Mouse (Mus musculus): ENCODE results near the gene She. TPM values are rescaled to one million over a fixed set of nuclear protein-coding genes. Genes with fewer than 3 reads are reported as not detected.
A peak's percentile ranks its signal among the peaks of the same experiment; 100 is the strongest.

Gene She
- polyA plus RNA-seq, 1 experiment from 2014 or later = 3.6 TPM

GRCm38 (mm10) chr3:89800774-89801506 lies 30.2 kb upstream of the She start:
- 65% methylated on average over 5 of the region's 5 CpGs for WGBS
- no peak for ATAC-seq (ENCODE audit: insufficient read depth, low FRiP score, low read depth)

DNA sequence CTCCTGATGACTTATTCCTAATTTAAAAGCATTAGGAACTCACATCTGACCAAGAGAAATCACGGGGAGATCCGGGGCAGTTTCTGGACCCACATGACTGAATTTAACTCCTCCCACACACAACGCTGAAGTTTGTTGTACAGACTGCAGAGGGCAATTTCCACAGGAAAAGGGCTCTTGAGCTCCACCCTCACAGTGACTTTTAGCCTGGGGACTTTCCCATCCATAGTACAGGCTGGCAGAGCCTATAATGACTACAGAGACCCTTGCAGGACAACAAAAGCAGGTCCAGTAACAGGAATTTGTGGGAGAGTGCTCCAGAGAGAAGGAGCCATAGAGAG lies 29.7 kb upstream of the She start:
- no peak; the same call in 1 of the 2 replicates for ATAC-seq (ENCODE audit: insufficient read depth, low FRiP score, low read depth)
- H3K4me2 ChIP-seq = no peak overlapping the region
- H3K27ac ChIP-seq = no peak overlapping the region
- H3K9ac ChIP-seq = no peak overlapping the region
- H3K4me3 ChIP-seq (replicated peaks) = no peak overlapping the region
- no peaks in the 10 kb centered on the region for H3K36me3 ChIP-seq
- H3K4me1 ChIP-seq = peaks cover 3% of the 10 kb centered on the region
- no peaks in the 10 kb centered on the region for H3K9me3 ChIP-seq
- WGBS = 15% methylated on average over 3 of the region's 3 CpGs
- no peaks in the 10 kb centered on the region for H3K27me3 ChIP-seq (replicated peaks)

More at GRCm38 (mm10) chr3:89800774-89801506, 30.2 kb upstream of the She start:
- Histone ChIP-seq H3K4me1 (peaks cover 3% of the 10 kb centered on the region), H3K36me3 (no peaks in the 10 kb centered on the region), H3K4me2 (no peak overlapping the region), H3K9me3 (no peaks in the 10 kb centered on the region), H3K4me3 (replicated peaks) (no peak overlapping the region), H3K27ac (no peak overlapping the region), H3K27me3 (replicated peaks) (no peaks in the 10 kb centered on the region), H3K9ac (no peak overlapping the region)

GRCm38 (mm10) chr3:89802876-89803275 lies 28.3 kb upstream of the She start:
- Histone ChIP-seq H3K4me1 (peaks cover 3% of the 10 kb centered on the region), H3K36me3 (no peaks in the 10 kb centered on the region), H3K27ac (no peak overlapping the region), H3K4me3 (replicated peaks) (no peak overlapping the region), H3K9me3 (no peaks in the 10 kb centered on the region), H3K27me3 (replicated peaks) (no peaks in the 10 kb centered on the region), H3K4me2 (no peak overlapping the region), H3K9ac (no peak overlapping the region)
- no peak for ATAC-seq (ENCODE audit: insufficient read depth, low FRiP score, low read depth)
- WGBS = 77% methylated on average over 15 of the region's 15 CpGs

- Histone ChIP-seq H3K4me3 (replicated peaks) (no peak overlapping the region), H3K9ac (no peak overlapping the region), H3K9me3 (no peaks in the 10 kb centered on the region), H3K27ac (no peak overlapping the region), H3K27me3 (replicated peaks) (no peaks in the 10 kb centered on the region), H3K36me3 (no peaks in the 10 kb centered on the region), H3K4me2 (no peak overlapping the region), H3K4me1 (no peaks in the 10 kb centered on the region; the same call in 1 of the 2 replicates)
- 60% methylated on average over 4 of the region's 4 CpGs for WGBS
- ATAC-seq (ENCODE audit: insufficient read depth, low FRiP score, low read depth) = no peak
Measured at GRCm38 (mm10) chr3:89805179-89805578, 26.0 kb upstream of the She start.

- Histone ChIP-seq H3K27ac (no peak overlapping the region), H3K9ac (no peak overlapping the region), H3K4me1 (no peaks in the 10 kb centered on the region; the same call in 1 of the 2 replicates), H3K9me3 (no peaks in the 10 kb centered on the region), H3K27me3 (replicated peaks) (no peaks in the 10 kb centered on the region), H3K4me3 (replicated peaks) (no peak overlapping the region), H3K4me2 (no peak overlapping the region), H3K36me3 (no peaks in the 10 kb centered on the region)
- 90% methylated on average over 2 of the region's 2 CpGs for WGBS
- ATAC-seq (ENCODE audit: insufficient read depth, low FRiP score, low read depth) = no peak
Measured at GRCm38 (mm10) chr3:89806751-89807150, 24.4 kb upstream of the She start.

DNA sequence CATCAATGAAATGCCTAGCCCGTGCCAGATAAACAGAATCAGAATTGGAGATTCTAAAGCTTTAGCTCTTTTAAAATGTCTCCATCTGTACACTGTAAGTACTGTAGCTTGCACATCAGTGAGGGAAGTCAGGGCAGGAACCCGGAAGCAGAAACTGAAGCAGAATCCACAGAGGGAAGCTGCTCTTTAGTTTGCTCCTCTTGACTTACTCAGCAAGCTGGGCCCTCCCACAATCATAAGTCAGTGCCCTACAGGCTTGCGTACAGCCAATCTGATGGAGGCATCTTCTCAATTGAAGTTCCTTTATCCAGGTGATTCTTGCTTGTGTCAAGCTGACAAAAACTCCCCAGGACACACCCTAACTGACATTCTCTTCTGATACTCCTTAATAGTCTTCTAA lies 24.0 kb upstream of the She start:
- H3K9me3 ChIP-seq = no peaks in the 10 kb centered on the region
- no peaks in the 10 kb centered on the region for H3K4me1 ChIP-seq
- no peak overlapping the region for H3K4me3 ChIP-seq (replicated peaks)
- H3K4me2 ChIP-seq = no peak overlapping the region
- H3K9ac ChIP-seq = no peak overlapping the region
- H3K36me3 ChIP-seq = no peaks in the 10 kb centered on the region
- no peak for ATAC-seq (ENCODE audit: insufficient read depth, low FRiP score, low read depth)
- H3K27me3 ChIP-seq (replicated peaks) = no peaks in the 10 kb centered on the region
- peak overlapping the region; percentile 40; the same call in 1 of the 2 replicates for H3K27ac ChIP-seq
- WGBS = 89% methylated on average over 3 of the region's 3 CpGs

DNA sequence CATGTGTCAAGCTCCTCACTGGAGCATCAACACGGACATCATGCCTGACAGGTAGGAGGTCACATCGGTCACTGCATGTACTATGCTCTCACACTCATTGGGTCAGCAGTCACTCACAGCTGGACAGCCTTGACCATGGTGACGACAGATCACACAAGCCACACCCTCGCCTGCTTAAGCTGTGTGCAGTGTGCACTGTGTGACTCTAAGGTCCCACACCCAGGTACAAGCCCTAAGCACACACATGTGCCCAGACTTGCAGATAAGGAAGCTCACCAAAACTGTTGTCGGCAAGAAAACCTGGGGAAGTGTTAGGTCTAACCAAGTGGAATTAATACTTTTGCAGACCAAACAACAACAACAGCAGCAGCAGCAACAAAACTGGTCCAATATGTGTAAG lies 23.3 kb upstream of the She start:
- Histone ChIP-seq H3K4me3 (replicated peaks) (no peak overlapping the region), H3K36me3 (no peaks in the 10 kb centered on the region), H3K9ac (no peak overlapping the region), H3K9me3 (no peaks in the 10 kb centered on the region), H3K27ac (peak overlapping the region; percentile 70), H3K27me3 (replicated peaks) (no peaks in the 10 kb centered on the region), H3K4me2 (no peak overlapping the region), H3K4me1 (no peaks in the 10 kb centered on the region)
- ATAC-seq (ENCODE audit: insufficient read depth, low FRiP score, low read depth) = peak; percentile 93
- 62% methylated on average over 5 of the region's 5 CpGs for WGBS

DNA sequence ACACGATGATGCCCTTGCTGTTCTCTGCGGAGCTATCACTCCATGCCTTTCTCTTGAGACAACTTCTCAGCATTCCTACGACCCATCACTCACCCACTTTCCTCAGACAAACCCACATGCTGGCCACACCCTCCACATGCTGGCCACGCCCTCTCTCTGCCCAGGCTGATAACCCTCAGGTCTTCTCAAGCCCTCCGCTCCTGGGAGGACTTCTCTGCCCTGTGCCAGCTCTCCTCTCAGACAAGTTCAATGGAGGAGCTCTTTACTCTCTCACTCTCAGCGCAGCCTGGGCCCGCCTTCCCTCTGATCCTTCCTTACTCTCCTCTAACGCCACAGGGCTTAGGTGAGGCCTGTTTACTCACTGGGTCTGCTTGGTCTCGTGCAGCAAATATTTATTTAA lies 22.5 kb upstream of the She start:
- WGBS = 41% methylated on average over 9 of the region's 9 CpGs

DNA sequence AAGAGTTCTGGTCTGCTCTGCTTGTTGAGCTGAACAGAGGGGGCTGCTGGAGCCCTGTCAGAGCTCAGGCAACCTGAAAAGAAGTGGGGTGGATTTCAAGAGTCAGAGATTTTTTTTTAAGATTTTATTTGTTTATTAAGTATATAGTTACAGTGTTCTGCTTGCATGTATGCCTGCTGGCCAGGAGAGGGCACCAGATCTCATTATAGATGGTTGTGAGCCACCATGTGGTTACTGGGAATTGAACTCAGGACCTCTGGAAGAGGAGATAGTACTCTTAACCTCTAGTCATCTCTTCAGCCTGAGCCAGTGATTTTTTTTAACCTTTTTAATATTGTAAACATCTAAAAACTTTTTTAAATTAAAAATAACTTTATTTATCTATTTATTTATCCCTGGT lies 20.3 kb upstream of the She start:
- ATAC-seq (ENCODE audit: insufficient read depth, low FRiP score, low read depth) = no peak
- no peaks in the 10 kb centered on the region for H3K27me3 ChIP-seq (replicated peaks)
- no peaks in the 10 kb centered on the region for H3K36me3 ChIP-seq
- no peak overlapping the region for H3K9ac ChIP-seq
- H3K27ac ChIP-seq = no peak overlapping the region
- no peak overlapping the region for H3K4me2 ChIP-seq
- no peak overlapping the region for H3K4me3 ChIP-seq (replicated peaks)
- H3K9me3 ChIP-seq = no peaks in the 10 kb centered on the region
- H3K4me1 ChIP-seq = no peaks in the 10 kb centered on the region

More for the DNA sequence above, 22.5 kb upstream of the She start:
- Histone ChIP-seq H3K36me3 (no peaks in the 10 kb centered on the region), H3K4me1 (no peaks in the 10 kb centered on the region), H3K4me3 (replicated peaks) (no peak overlapping the region), H3K27me3 (replicated peaks) (no peaks in the 10 kb centered on the region), H3K9me3 (no peaks in the 10 kb centered on the region), H3K9ac (no peak overlapping the region), H3K27ac (peak overlapping the region; percentile 70), H3K4me2 (no peak overlapping the region)
- ATAC-seq (ENCODE audit: insufficient read depth, low FRiP score, low read depth) = peak; percentile 89

DNA sequence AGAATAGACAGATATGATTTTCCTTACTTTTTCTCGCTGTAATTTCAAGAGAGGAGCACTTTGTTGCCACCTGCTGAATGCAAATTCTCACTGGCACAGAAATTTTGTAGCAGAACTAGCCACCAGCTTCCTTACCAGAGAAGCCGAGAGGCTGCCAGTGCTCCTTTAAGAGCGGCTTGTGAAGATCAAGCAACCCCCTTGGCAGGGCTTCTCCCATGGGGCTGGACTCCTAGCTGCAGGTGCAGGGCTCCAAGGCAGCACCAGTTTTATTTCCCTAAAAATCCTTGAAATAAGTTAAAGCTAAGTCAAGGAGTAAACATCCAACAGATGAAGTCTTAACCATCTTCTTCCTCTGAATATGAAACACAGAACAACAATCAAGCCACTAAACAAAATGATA lies 19.0 kb upstream of the She start:
- Histone ChIP-seq H3K9me3 (no peaks in the 10 kb centered on the region), H3K36me3 (no peaks in the 10 kb centered on the region), H3K4me1 (no peaks in the 10 kb centered on the region), H3K27ac (no peak overlapping the region), H3K9ac (no peak overlapping the region), H3K4me3 (replicated peaks) (no peak overlapping the region), H3K4me2 (no peak overlapping the region), H3K27me3 (replicated peaks) (no peaks in the 10 kb centered on the region)
- 69% methylated on average over 3 of the region's 3 CpGs for WGBS
- no peak for ATAC-seq (ENCODE audit: insufficient read depth, low FRiP score, low read depth)

DNA sequence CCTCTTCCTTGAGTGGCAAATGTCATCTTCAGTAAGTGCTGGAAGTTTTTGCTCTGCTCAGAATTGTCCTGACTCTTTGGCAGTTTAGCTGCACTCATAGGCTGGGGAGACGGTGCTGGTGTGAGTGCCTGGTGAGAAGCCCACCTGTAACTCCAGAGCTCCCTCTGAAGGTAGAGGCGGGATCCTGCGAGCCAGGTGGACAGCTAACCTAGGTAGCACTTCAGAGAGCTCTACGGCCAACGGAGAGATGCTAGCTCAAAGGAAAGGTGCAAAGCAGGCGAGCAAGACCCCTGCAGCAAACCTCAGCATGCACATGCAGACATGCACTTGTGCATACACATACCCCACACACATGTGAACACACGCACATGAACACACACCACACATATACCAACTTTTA lies 17.1 kb upstream of the She start:
- H3K4me1 ChIP-seq = no peaks in the 10 kb centered on the region
- no peak overlapping the region for H3K4me2 ChIP-seq
- 77% methylated on average over 7 of the region's 7 CpGs for WGBS
- ATAC-seq (ENCODE audit: insufficient read depth, low FRiP score, low read depth) = no peak
- no peak overlapping the region for H3K27ac ChIP-seq
- no peak overlapping the region for H3K4me3 ChIP-seq (replicated peaks)
- H3K27me3 ChIP-seq (replicated peaks) = no peaks in the 10 kb centered on the region
- no peak overlapping the region for H3K9ac ChIP-seq
- no peaks in the 10 kb centered on the region for H3K9me3 ChIP-seq
- no peaks in the 10 kb centered on the region for H3K36me3 ChIP-seq

DNA sequence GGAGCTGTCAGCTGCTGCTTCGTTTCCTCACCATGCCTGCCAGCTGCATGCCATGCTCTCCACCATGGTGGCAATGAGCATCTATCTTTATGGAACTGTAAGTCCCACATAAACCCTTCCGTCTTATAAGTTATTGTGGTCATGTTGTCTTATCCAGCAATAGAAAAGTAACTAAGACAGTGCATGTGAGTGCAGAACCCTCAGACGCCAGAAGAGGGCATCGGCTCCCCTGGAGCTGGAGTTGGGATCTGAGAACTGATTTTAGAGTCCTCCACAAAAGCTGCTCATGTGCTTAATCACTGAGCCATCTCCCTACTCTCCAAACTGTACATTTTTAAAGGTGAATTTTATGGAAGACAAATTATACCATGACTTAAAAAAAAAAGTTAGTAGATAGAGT lies 14.1 kb upstream of the She start:
- H3K4me2 ChIP-seq = no peak overlapping the region
- no peak for ATAC-seq (ENCODE audit: insufficient read depth, low FRiP score, low read depth)
- no peaks in the 10 kb centered on the region for H3K36me3 ChIP-seq
- no peaks in the 10 kb centered on the region for H3K27me3 ChIP-seq (replicated peaks)
- H3K4me1 ChIP-seq = no peaks in the 10 kb centered on the region
- no peaks in the 10 kb centered on the region for H3K9me3 ChIP-seq
- no peak overlapping the region for H3K4me3 ChIP-seq (replicated peaks)
- H3K9ac ChIP-seq = no peak overlapping the region
- no peak overlapping the region for H3K27ac ChIP-seq
- 64% methylated on average over 4 of the region's 4 CpGs for WGBS

DNA sequence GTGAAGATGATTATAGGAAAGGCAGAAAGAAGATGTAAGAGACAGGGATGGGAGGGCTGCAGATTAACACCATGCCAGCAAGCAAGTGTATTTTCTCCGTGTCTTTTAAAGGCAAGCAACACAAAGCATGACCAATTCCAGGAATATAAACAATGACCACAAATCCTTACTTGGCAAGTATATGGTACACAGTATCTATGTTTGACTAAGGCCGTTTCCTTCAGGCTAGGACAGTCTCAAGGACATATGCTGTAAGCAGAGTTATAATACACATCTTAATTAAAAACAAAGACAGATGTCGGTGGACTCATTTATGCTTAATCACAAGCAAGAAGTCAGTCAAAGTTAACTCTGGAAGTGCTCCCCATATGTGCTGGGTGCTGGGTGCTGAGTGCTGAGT lies 12.6 kb upstream of the She start:
- Histone ChIP-seq H3K9me3 (no peaks in the 10 kb centered on the region), H3K27ac (no peak overlapping the region), H3K27me3 (replicated peaks) (no peaks in the 10 kb centered on the region), H3K4me1 (no peaks in the 10 kb centered on the region), H3K4me2 (no peak overlapping the region), H3K9ac (no peak overlapping the region), H3K4me3 (replicated peaks) (no peak overlapping the region), H3K36me3 (no peaks in the 10 kb centered on the region)
- WGBS = 50% methylated on average over 3 of the region's 3 CpGs
- no peak for ATAC-seq (ENCODE audit: insufficient read depth, low FRiP score, low read depth)

Data from stomach, embryonic 15.5 days (tissue).